Mouse (Mus musculus) embryo, embryonic 11.5 days (tissue): ENCODE measurements at regions not wholly inside any gene's neighbourhood (a gene's known extent, or its start where the extent isn't known, plus 50 kb on each side); places are given as distances from the start of the nearest gene placed in this dataset.
"Not testable (repeated sequence)": the region's sequence is repeated elsewhere in the genome, so short reads cannot be mapped to it uniquely, and the experiment has no call there.

Experiments
- DNase-seq: peaks from one replicate; pipeline ENCODE4 v3.0.0-alpha.2; 2012; ENCODE audit warnings: low read depth, low spot score

GRCm38 (mm10) chr8:97251458-97251865 is 1363.1 kb upstream of the Got2 start:
- DNase-seq, result peak; percentile 4

GRCm38 (mm10) chr8:97234551-97235107 is 1346.3 kb upstream of the Got2 start:
- no peak for DNase-seq

GRCm38 (mm10) chr8:97232619-97233376 is 1344.5 kb upstream of the Got2 start:
- no peak for DNase-seq

- no peak for DNase-seq
Observed at GRCm38 (mm10) chr8:97231652-97232051, 1343.3 kb upstream of the Got2 start.

GRCm38 (mm10) chr8:97191806-97192205 is 1303.5 kb upstream of the Got2 start:
- DNase-seq, result no peak

GRCm38 (mm10) chr8:97183831-97184230 is 1295.5 kb upstream of the Got2 start:
- not testable (repeated sequence) for DNase-seq

GRCm38 (mm10) chr8:97182456-97182855 is 1294.1 kb upstream of the Got2 start:
- not testable (repeated sequence) for DNase-seq
